Mouse (Mus musculus): ENCODE data around the gene P2ry12. TPM values are rescaled to one million over a fixed set of nuclear protein-coding genes. Genes with fewer than 3 reads are reported as not detected.

The P2ry12 gene
- 2.0 TPM for polyA plus RNA-seq (2014; fragmentation: Illumina TruSeq; extraction: RNeasy Lipid Tissue Mini Kit (QIAGEN cat#74804); ENCODE audit: insufficient read depth, low read depth, low replicate concordance)

DNA sequence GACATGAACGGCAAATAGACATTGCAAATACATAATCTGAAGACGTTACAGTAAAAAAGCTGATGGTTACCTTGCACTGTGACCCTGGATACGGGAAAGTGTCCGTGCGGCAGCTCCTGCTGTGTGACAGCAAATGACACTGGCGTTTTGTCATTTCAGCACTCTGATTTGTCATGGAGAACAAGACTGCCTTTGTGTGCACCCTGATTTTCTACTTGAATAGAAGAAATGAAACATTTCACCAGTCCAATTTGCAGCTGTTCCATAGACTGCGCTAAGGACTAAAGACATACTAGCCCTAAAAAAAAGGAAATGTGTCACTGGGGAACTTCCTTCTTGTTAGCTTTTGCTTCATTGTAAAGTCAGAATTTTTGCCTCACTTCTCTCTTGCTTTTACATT lies at the start of gene P2ry12:
P2ry12 (minus strand) TSS at position 168 of the 400 bp plus-strand sequence.

DNA sequence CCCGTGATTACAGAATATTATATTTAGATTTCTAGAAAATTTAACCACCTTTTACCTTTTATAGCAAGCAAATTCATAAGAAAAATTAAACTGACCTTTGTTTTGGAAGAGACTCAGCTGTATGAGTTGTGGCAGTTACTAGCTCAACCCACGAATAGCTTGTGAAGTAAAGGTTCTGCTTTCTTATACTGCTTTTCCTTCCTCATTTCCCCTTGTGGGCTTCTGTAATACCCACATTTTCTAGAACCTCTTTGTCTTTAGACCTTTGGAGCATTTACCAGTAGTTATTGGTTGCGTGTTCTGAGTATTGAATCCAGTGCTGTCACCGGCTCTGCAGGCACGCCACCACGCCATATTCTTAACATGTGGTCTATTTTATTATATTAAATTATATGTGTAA lies 51.9 kb downstream of the P2ry12 start, which contains the start of gene P2ry13:
P2ry13 (minus strand) TSS at position 156 of the 400 bp plus-strand sequence.

DNA sequence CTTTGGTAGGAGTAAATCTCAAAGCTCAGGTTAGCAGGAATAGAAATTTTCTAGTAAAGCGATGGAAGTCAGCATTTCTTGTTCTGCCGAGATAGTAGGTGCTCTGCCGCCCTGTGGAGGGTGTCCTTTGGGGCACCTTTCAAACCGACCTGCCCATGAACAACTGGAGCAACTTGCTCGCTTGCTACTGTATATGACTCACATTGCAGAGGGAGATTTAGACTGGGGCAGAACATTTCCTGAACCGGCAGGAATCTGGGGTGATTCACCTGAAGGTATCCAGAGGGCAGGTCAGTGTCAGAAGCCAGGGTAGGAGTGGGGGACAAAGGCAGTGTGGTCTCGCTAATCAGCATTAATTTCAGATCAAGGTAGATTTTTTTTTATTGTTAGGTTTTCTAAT lies 67.7 kb downstream of the P2ry12 start, which contains the start of gene Gpr87:
Gpr87 (minus strand) TSS at position 167 of the 400 bp plus-strand sequence.

Other genes starting within 250 kb of the P2ry12 start
- 4.6 TPM for gene Gpr171, start 161.1 kb downstream of the P2ry12 start, polyA plus RNA-seq (2014; fragmentation: Illumina TruSeq; extraction: RNeasy Lipid Tissue Mini Kit (QIAGEN cat#74804); ENCODE audit: insufficient read depth, low read depth, low replicate concordance)
- 8.8 TPM for gene P2ry14, start 109.3 kb downstream of the P2ry12 start, polyA plus RNA-seq (2014; fragmentation: Illumina TruSeq; extraction: RNeasy Lipid Tissue Mini Kit (QIAGEN cat#74804); ENCODE audit: insufficient read depth, low read depth, low replicate concordance)
- gene Gpr87, start 67.8 kb downstream of the P2ry12 start, polyA plus RNA-seq (2014; fragmentation: Illumina TruSeq; extraction: RNeasy Lipid Tissue Mini Kit (QIAGEN cat#74804); ENCODE audit: insufficient read depth, low read depth, low replicate concordance), result not detected
- 2.2 TPM for gene P2ry13, start 52.0 kb downstream of the P2ry12 start, polyA plus RNA-seq (2014; fragmentation: Illumina TruSeq; extraction: RNeasy Lipid Tissue Mini Kit (QIAGEN cat#74804); ENCODE audit: insufficient read depth, low read depth, low replicate concordance)
- 1.3 TPM for gene Igsf10, start 81.5 kb upstream of the P2ry12 start, polyA plus RNA-seq (2014; fragmentation: Illumina TruSeq; extraction: RNeasy Lipid Tissue Mini Kit (QIAGEN cat#74804); ENCODE audit: insufficient read depth, low read depth, low replicate concordance)